Comparison of ENCODE assay signal across 8 mouse cellular contexts in the genomic region with DNA sequence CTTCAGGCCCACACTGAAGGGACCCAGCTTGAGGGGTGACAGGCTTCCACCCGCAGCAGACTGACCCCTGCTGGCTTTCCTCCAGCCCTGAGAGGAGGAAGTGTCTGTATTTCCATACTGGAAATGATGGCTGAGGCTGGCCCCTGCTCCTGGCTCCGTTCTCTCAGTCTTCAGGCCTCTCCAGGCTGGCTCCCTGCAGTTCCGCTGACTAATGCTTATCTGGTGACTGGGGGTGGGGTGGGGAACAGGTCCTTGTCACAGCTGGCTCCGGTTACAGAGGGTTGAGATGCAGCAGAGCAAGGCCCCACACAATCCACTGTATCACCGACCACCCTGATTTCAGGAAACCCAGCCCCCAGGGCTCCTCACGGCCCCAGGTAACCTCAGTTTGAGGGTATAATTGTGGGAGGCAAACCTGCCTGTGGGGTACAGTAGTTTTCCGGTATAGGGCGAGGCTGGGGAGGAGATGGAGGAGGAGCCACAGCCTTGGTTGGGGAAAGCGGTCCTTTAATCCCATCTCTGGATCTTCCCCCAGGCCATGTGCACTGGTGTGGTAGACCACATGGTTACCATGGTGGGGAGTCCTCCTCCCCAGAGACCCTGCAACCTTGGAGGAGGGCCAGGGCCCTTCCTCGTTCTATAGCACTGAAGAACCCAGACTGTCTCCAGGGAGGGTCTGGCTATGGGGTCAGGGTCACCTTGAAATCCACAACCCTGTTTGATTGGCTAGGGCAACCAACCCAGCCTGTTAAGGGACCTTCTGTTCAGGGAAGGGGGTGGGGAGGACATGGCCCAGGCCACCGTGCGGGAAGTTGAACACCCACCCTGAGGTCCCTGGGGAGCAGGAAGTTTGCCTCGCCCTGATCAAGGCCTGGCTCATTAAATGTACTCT.
DNase-seq lines count a peak whose midpoint lies in the region; ATAC-seq and TF ChIP-seq lines count a peak whose summit lies in the region.

No protein-coding gene starts in this region.

- no peak for TF ChIP-seq CTCF in brain, embryonic 14.5 days (IDR thresholded peaks at IDR 0.05; ENCODE audit: borderline replicate concordance, extremely low read depth, insufficient read depth, insufficient read length)

- no peak for DNase-seq in midbrain, embryonic 10.5 days (ENCODE audit: low spot score)
- no peak for DNase-seq in midbrain, embryonic 14.5 days
- DNase-seq in brain, embryonic 14.5 days (ENCODE audit: low read depth): peak; percentile 62
- no peak for DNase-seq in limb, embryonic 14.5 days (ENCODE audit: low spot score)
- no peak for DNase-seq in neural tube, embryonic 11.5 days (ENCODE audit: low spot score)
- no peak for DNase-seq in left cerebral cortex, adult 9 months (ENCODE audit: low spot score in 2 of 2)
- no peak for DNase-seq in cerebellum, adult 9-10 months

- H3K9ac ChIP-seq in midbrain, embryonic 14.5 days (replicated peaks; ENCODE audit: low read length): no peak overlapping the region
- H3K9ac ChIP-seq in heart, embryonic 15.5 days: no peak overlapping the region
- H3K9ac ChIP-seq in limb, embryonic 14.5 days (ENCODE audit: low read depth, low read length, severe bottlenecking): no peak overlapping the region
- H3K9ac ChIP-seq in neural tube, embryonic 11.5 days (ENCODE audit: low read length): no peak overlapping the region; the same call in 1 of the 2 replicates

- H3K36me3 ChIP-seq in midbrain, embryonic 10.5 days: peaks cover 8% of the 10 kb centered on the region
- H3K36me3 ChIP-seq in midbrain, embryonic 14.5 days (ENCODE audit: control insufficient read depth, insufficient read depth, low read length): no peaks in the 10 kb centered on the region
- no peaks in the 10 kb centered on the region for H3K36me3 ChIP-seq in heart, embryonic 15.5 days
- H3K36me3 ChIP-seq in limb, embryonic 14.5 days (ENCODE audit: control insufficient read depth, insufficient read depth, low read length): peaks cover 3% of the 10 kb centered on the region; the same call in 1 of the 2 replicates
- H3K36me3 ChIP-seq in neural tube, embryonic 11.5 days (ENCODE audit: control insufficient read depth, insufficient read depth, low read length): no peaks in the 10 kb centered on the region

- H3K27me3 ChIP-seq in midbrain, embryonic 10.5 days (ENCODE audit: low read depth, poor library complexity, severe bottlenecking): no peaks in the 10 kb centered on the region
- no peaks in the 10 kb centered on the region for H3K27me3 ChIP-seq in midbrain, embryonic 14.5 days (ENCODE audit: control insufficient read depth, insufficient read depth, low read length)
- H3K27me3 ChIP-seq in heart, embryonic 15.5 days: no peaks in the 10 kb centered on the region
- no peaks in the 10 kb centered on the region for H3K27me3 ChIP-seq in limb, embryonic 14.5 days (ENCODE audit: control insufficient read depth, insufficient read depth, low read length)
- no peaks in the 10 kb centered on the region for H3K27me3 ChIP-seq in neural tube, embryonic 11.5 days (ENCODE audit: control insufficient read depth, insufficient read depth, low read length)

- no peak overlapping the region for H3K4me2 ChIP-seq in midbrain, embryonic 14.5 days (ENCODE audit: low read length)
- no peak overlapping the region; the same call in 1 of the 2 replicates for H3K4me2 ChIP-seq in heart, embryonic 15.5 days
- H3K4me2 ChIP-seq in limb, embryonic 14.5 days (replicated peaks; ENCODE audit: low read depth, low read length, severe bottlenecking): no peak overlapping the region
- H3K4me2 ChIP-seq in neural tube, embryonic 11.5 days (ENCODE audit: low read depth): no peak overlapping the region

- ATAC-seq in midbrain, embryonic 14.5 days (ENCODE audit: low FRiP score, low TSS enrichment): no peak
- peak; percentile 58 for ATAC-seq in heart, embryonic 15.5 days (replicated peaks; ENCODE audit: insufficient number of reproducible peaks, insufficient read depth, low FRiP score, low read depth)
- no peak for ATAC-seq in limb, embryonic 14.5 days (ENCODE audit: low FRiP score, low read depth)
- ATAC-seq in neural tube, embryonic 11.5 days (ENCODE audit: insufficient read depth, low FRiP score, low TSS enrichment): no peak

- H3K4me1 ChIP-seq in midbrain, embryonic 10.5 days: peaks cover 70% of the 10 kb centered on the region
- H3K4me1 ChIP-seq in midbrain, embryonic 14.5 days (ENCODE audit: control insufficient read depth, insufficient read depth, low read length): peaks cover 24% of the 10 kb centered on the region
- H3K4me1 ChIP-seq in heart, embryonic 15.5 days (replicated peaks): peaks cover 72% of the 10 kb centered on the region
- H3K4me1 ChIP-seq in limb, embryonic 14.5 days (ENCODE audit: control insufficient read depth, insufficient read depth, low read length): peaks cover 73% of the 10 kb centered on the region
- peaks cover 34% of the 10 kb centered on the region for H3K4me1 ChIP-seq in neural tube, embryonic 11.5 days (ENCODE audit: control insufficient read depth, insufficient read depth, low read length)

- 49% methylated on average over 13 of the region's 13 CpGs for WGBS in midbrain, embryonic 10.5 days
- 37% methylated on average over 13 of the region's 13 CpGs for WGBS in midbrain, embryonic 14.5 days
- WGBS in heart, embryonic 15.5 days: 29% methylated on average over 13 of the region's 13 CpGs
- 24% methylated on average over 13 of the region's 13 CpGs for WGBS in limb, embryonic 14.5 days
- 41% methylated on average over 13 of the region's 13 CpGs for WGBS in neural tube, embryonic 11.5 days

- peak overlapping the region; percentile 69 for H3K27ac ChIP-seq in midbrain, embryonic 10.5 days (replicated peaks)
- no peak overlapping the region for H3K27ac ChIP-seq in midbrain, embryonic 14.5 days (replicated peaks; ENCODE audit: low read depth, low read length)
- peak overlapping the region; percentile 60 for H3K27ac ChIP-seq in heart, embryonic 15.5 days
- H3K27ac ChIP-seq in limb, embryonic 14.5 days (replicated peaks; ENCODE audit: low read depth, low read length): peak overlapping the region; percentile 50
- H3K27ac ChIP-seq in neural tube, embryonic 11.5 days (ENCODE audit: low read depth, low read length): peak overlapping the region; percentile 40

- H3K4me3 ChIP-seq in midbrain, embryonic 10.5 days: peak overlapping the region; percentile 7; the same call in 1 of the 2 replicates
- no peak overlapping the region for H3K4me3 ChIP-seq in midbrain, embryonic 14.5 days (replicated peaks; ENCODE audit: low read depth, low read length)
- H3K4me3 ChIP-seq in heart, embryonic 15.5 days: no peak overlapping the region
- no peak overlapping the region for H3K4me3 ChIP-seq in limb, embryonic 14.5 days (replicated peaks; ENCODE audit: low read length)
- no peak overlapping the region for H3K4me3 ChIP-seq in neural tube, embryonic 11.5 days (ENCODE audit: low read depth, low read length)

- no peaks in the 10 kb centered on the region for H3K9me3 ChIP-seq in midbrain, embryonic 10.5 days (replicated peaks)
- H3K9me3 ChIP-seq in midbrain, embryonic 14.5 days (ENCODE audit: control insufficient read depth, low read length): no peaks in the 10 kb centered on the region
- no peaks in the 10 kb centered on the region for H3K9me3 ChIP-seq in heart, embryonic 15.5 days (replicated peaks)
- no peaks in the 10 kb centered on the region for H3K9me3 ChIP-seq in limb, embryonic 14.5 days (ENCODE audit: control insufficient read depth, low read length)
- no peaks in the 10 kb centered on the region for H3K9me3 ChIP-seq in neural tube, embryonic 11.5 days (ENCODE audit: control insufficient read depth, low read length)

- TF ChIP-seq POLR2A in brain, embryonic 14.5 days (IDR thresholded peaks at IDR 0.05; ENCODE audit: borderline replicate concordance, extremely low read depth, insufficient read depth, insufficient read length, poor library complexity, severe bottlenecking): no peak
- TF ChIP-seq POLR2A in limb, embryonic 14.5 days (IDR thresholded peaks at IDR 0.05; ENCODE audit: borderline replicate concordance, extremely low read depth, insufficient read depth, insufficient read length): no peak
